Mouse (Mus musculus): ENCODE results near the gene 9330182L06Rik.
A peak's percentile ranks its signal among the peaks of the same experiment; 100 is the strongest.

The 9330182L06Rik gene

GRCm38 (mm10) chr5:9364937-9365336 is 99.0 kb downstream of the 9330182L06Rik start:
- no peak for DNase-seq

GRCm38 (mm10) chr5:9367920-9368692 is 102.2 kb downstream of the 9330182L06Rik start:
- no peak for DNase-seq

GRCm38 (mm10) chr5:9371127-9371526 is 105.2 kb downstream of the 9330182L06Rik start:
- no peak for DNase-seq

- no peak for DNase-seq
Measured at GRCm38 (mm10) chr5:9373341-9373740, 107.4 kb downstream of the 9330182L06Rik start.

- no peak for DNase-seq
Measured at GRCm38 (mm10) chr5:9389968-9390367, 124.0 kb downstream of the 9330182L06Rik start.

- no peak for DNase-seq
Measured at GRCm38 (mm10) chr5:9391858-9392393, 126.0 kb downstream of the 9330182L06Rik start.

GRCm38 (mm10) chr5:9417098-9417497 is 151.2 kb downstream of the 9330182L06Rik start:
- no peak for DNase-seq

- no peak for DNase-seq
Measured at GRCm38 (mm10) chr5:9417802-9418201, 151.9 kb downstream of the 9330182L06Rik start.

GRCm38 (mm10) chr5:9419964-9420363 is 154.0 kb downstream of the 9330182L06Rik start:
- no peak for DNase-seq

- DNase-seq: no peak
Measured at GRCm38 (mm10) chr5:9424464-9424863, 158.5 kb downstream of the 9330182L06Rik start.

GRCm38 (mm10) chr5:9427165-9427564 is 161.2 kb downstream of the 9330182L06Rik start:
- DNase-seq: no peak

- peak; percentile 43 for DNase-seq
Measured at GRCm38 (mm10) chr5:9427581-9428241, 161.8 kb downstream of the 9330182L06Rik start.

- no peak for DNase-seq
Measured at GRCm38 (mm10) chr5:9428728-9429127, 162.8 kb downstream of the 9330182L06Rik start.

- DNase-seq: no peak
Measured at GRCm38 (mm10) chr5:9446146-9446545, 180.2 kb downstream of the 9330182L06Rik start.

GRCm38 (mm10) chr5:9448931-9449330 is 183.0 kb downstream of the 9330182L06Rik start:
- DNase-seq: no peak

- peak; percentile 1 for DNase-seq
Measured at GRCm38 (mm10) chr5:9449570-9449969, 183.7 kb downstream of the 9330182L06Rik start.

- no peak for DNase-seq
Measured at GRCm38 (mm10) chr5:9453298-9453697, 187.4 kb downstream of the 9330182L06Rik start.

GRCm38 (mm10) chr5:9477587-9477986 is 211.7 kb downstream of the 9330182L06Rik start:
- DNase-seq: no peak

- no peak for DNase-seq
Measured at GRCm38 (mm10) chr5:9495456-9495855, 229.5 kb downstream of the 9330182L06Rik start.

GRCm38 (mm10) chr5:9497235-9497634 is 231.3 kb downstream of the 9330182L06Rik start:
- DNase-seq: no peak

- DNase-seq: no peak
Measured at GRCm38 (mm10) chr5:9511027-9511426, 245.1 kb downstream of the 9330182L06Rik start.

- no peak for DNase-seq
Measured at GRCm38 (mm10) chr5:9525507-9525906, 259.6 kb downstream of the 9330182L06Rik start.
